Mouse (Mus musculus) intestine, embryonic 14.5 days (tissue): ENCODE data around the gene Esf1. TPM values are rescaled to one million over a fixed set of nuclear protein-coding genes. Genes with fewer than 3 reads are reported as not detected.
"Not testable (repeated sequence)": the region's sequence is repeated elsewhere in the genome, so short reads cannot be mapped to it uniquely, and the experiment has no call there.

Experiments
- ATAC-seq: fragments of 200-750 bp; cut with Nextera tagmentation; replicated peaks from 2 replicates; pipeline ENCODE4 v1.8.0; 2017; ENCODE audit warnings: low read depth, moderate number of reproducible peaks, moderate TSS enrichment, moderate library complexity; ENCODE audit not compliant: low FRiP score, low TSS enrichment
- DNase-seq: peaks from one replicate; pipeline ENCODE4 v3.0.0-alpha.2; 2018; ENCODE audit warnings: low spot score
- H3K27ac ChIP-seq: fragments of 300-500 bp; sonication (generic); 2 replicates; pipeline ENCODE4 v1.5.1; 2014; ENCODE audit warnings: low read depth, mild to moderate bottlenecking, control low read depth
- H3K27me3 ChIP-seq: fragments of 300-500 bp; sonication (generic); replicated peaks from 2 replicates; pipeline ENCODE4 v1.6.1; 2014; ENCODE audit warnings: low read length, control low read depth; ENCODE audit not compliant: control insufficient read depth, insufficient read depth
- H3K36me3 ChIP-seq: fragments of 300-500 bp; sonication (generic); 2 replicates; pipeline ENCODE4 v1.6.1; 2014; ENCODE audit warnings: low read length, control low read depth; ENCODE audit not compliant: control insufficient read depth, insufficient read depth
- H3K4me1 ChIP-seq: fragments of 300-500 bp; sonication (generic); replicated peaks from 2 replicates; pipeline ENCODE4 v1.6.1; 2014; ENCODE audit warnings: low read length, control low read depth, mixed read lengths; ENCODE audit not compliant: control insufficient read depth, insufficient read depth
- H3K4me2 ChIP-seq: fragments of 300-500 bp; sonication (generic); 2 replicates; pipeline ENCODE4 v1.6.1; 2014; ENCODE audit warnings: low read length
- H3K4me3 ChIP-seq: fragments of 300-500 bp; sonication (generic); 2 replicates; pipeline ENCODE4 v1.5.1; 2014; ENCODE audit warnings: low read depth, low read length, control low read depth, mixed read lengths
- H3K9ac ChIP-seq: fragments of 300-500 bp; sonication (generic); 2 replicates; pipeline ENCODE4 v1.6.1; 2014; ENCODE audit warnings: mild to moderate bottlenecking, low read length
- H3K9me3 ChIP-seq: fragments of 300-500 bp; sonication (generic); 2 replicates; pipeline ENCODE4 v1.6.1; 2016; ENCODE audit warnings: low read length, control low read depth; ENCODE audit not compliant: control insufficient read depth
- WGBS: fragments of 180-500 bp; shearing (Covaris S2); extraction: QIAGEN DNeasy Blood & Tissue Kit; methylation state at CpG from one replicate; pipeline ENCODE4 v1.1.7; 2014; 5-methylcytosine and 5-hydroxymethylcytosine counted together
- polyA plus RNA-seq: library from polyadenylated mRNA; unstranded; fragments of >200 nt; fragmentation: Nextera tagmentation; extraction: Ambion mirVana; gene quantifications from 2 replicates; pipeline ENCODE4 v1.2.1, GENCODE M21; 2014

Gene Esf1
- polyA plus RNA-seq, 1 experiment from 2014 or later, result 26.8 TPM

- Histone ChIP-seq H3K9ac (no peak overlapping the region), H3K4me2 (no peak overlapping the region), H3K4me1 (no peaks in the 10 kb centered on the region), H3K9me3 (no peaks in the 10 kb centered on the region), H3K27ac (no peak overlapping the region), H3K27me3 (no peaks in the 10 kb centered on the region), H3K4me3 (no peak overlapping the region), H3K36me3 (no peaks in the 10 kb centered on the region)
- ATAC-seq, result no peak
- peak; percentile 4 for DNase-seq
- WGBS, result 86% methylated on average over 11 of the region's 11 CpGs
These were observed 89.4 kb downstream of the Esf1 start for GRCm38 (mm10) chr2:140080747-140081577.

- not testable (repeated sequence) for H3K4me1 ChIP-seq, H3K4me2 ChIP-seq, H3K27ac ChIP-seq, H3K9ac ChIP-seq, H3K36me3 ChIP-seq, DNase-seq, ATAC-seq, H3K9me3 ChIP-seq, H3K27me3 ChIP-seq, H3K4me3 ChIP-seq
These were observed 91.1 kb downstream of the Esf1 start for GRCm38 (mm10) chr2:140079284-140079683.

GRCm38 (mm10) chr2:140078600-140079280 is 91.6 kb downstream of the Esf1 start:
- Histone ChIP-seq H3K4me1 (no peaks in the 10 kb centered on the region), H3K9ac (no peak overlapping the region), H3K27ac (no peak overlapping the region), H3K4me2 (no peak overlapping the region), H3K27me3 (no peaks in the 10 kb centered on the region), H3K4me3 (no peak overlapping the region), H3K36me3 (no peaks in the 10 kb centered on the region), H3K9me3 (no peaks in the 10 kb centered on the region)
- WGBS, result 46% methylated on average over 6 of the region's 6 CpGs
- DNase-seq, result no peak
- no peak for ATAC-seq

GRCm38 (mm10) chr2:140077476-140077875 is 92.9 kb downstream of the Esf1 start:
- Histone ChIP-seq H3K4me3 (no peak overlapping the region), H3K36me3 (no peaks in the 10 kb centered on the region), H3K27me3 (no peaks in the 10 kb centered on the region), H3K4me2 (no peak overlapping the region), H3K4me1 (no peaks in the 10 kb centered on the region), H3K27ac (no peak overlapping the region), H3K9me3 (no peaks in the 10 kb centered on the region), H3K9ac (no peak overlapping the region)
- ATAC-seq (no peak), DNase-seq (no peak)
- WGBS, result 23% methylated on average over 1 of the region's 1 CpGs

GRCm38 (mm10) chr2:140075150-140075549 is 95.2 kb downstream of the Esf1 start:
- no peak for DNase-seq
- Histone ChIP-seq H3K9ac (no peak overlapping the region), H3K36me3 (no peaks in the 10 kb centered on the region), H3K9me3 (no peaks in the 10 kb centered on the region), H3K4me1 (no peaks in the 10 kb centered on the region), H3K27me3 (no peaks in the 10 kb centered on the region), H3K4me3 (no peak overlapping the region), H3K4me2 (no peak overlapping the region), H3K27ac (no peak overlapping the region)
- no peak for ATAC-seq
- WGBS, result 81% methylated on average over 3 of the region's 3 CpGs

Other genes starting within 250 kb of the Esf1 start
- gene Tasp1, start 103.8 kb downstream of the Esf1 start, polyA plus RNA-seq, result 19.2 and 19.5 TPM in 2 replicates
- not detected in 2 replicates for gene Gm17374, start 18.5 kb downstream of the Esf1 start, polyA plus RNA-seq
- gene Ndufaf5, start 85 bp upstream of the Esf1 start, polyA plus RNA-seq, result 24.2 and 24.3 TPM in 2 replicates
- not detected in 2 replicates for gene Sel1l2, start 219.1 kb upstream of the Esf1 start, polyA plus RNA-seq
- 29.1 and 30.6 TPM in 2 replicates for gene Macrod2, start 224.7 kb upstream of the Esf1 start, polyA plus RNA-seq